Mouse (Mus musculus) E14TG2a.4 (cell line): ENCODE data around the gene Map3k4.

Experiments used
- CTCF ChIP-seq: conservative IDR thresholded peaks from 2 replicates; pipeline ENCODE4 v1.5.1; 2014; ENCODE audit warnings: low read length
- NANOG ChIP-seq: IDR thresholded peaks from 2 replicates; pipeline ENCODE4 v1.6.1; 2014; ENCODE audit warnings: borderline replicate concordance, low read length, mixed read lengths
- POU5F1 ChIP-seq: IDR thresholded peaks from 2 replicates; pipeline ENCODE4 v1.6.1; 2014; ENCODE audit warnings: low read length, borderline replicate concordance

GRCm38 (mm10) chr17:12300127-12300675, 18.4 kb downstream of the Map3k4 start:
- TF ChIP-seq CTCF (no peak), POU5F1 (no peak), NANOG (no peak)
